Mouse (Mus musculus) T-cell, adult 2 months (primary cell): ENCODE results near the gene Gpatch3.

Source experiments
- DNase-seq: peaks from one replicate; pipeline ENCODE4 v3.0.0; 2022; ENCODE audit warnings: low spot score

The Gpatch3 gene

DNA sequence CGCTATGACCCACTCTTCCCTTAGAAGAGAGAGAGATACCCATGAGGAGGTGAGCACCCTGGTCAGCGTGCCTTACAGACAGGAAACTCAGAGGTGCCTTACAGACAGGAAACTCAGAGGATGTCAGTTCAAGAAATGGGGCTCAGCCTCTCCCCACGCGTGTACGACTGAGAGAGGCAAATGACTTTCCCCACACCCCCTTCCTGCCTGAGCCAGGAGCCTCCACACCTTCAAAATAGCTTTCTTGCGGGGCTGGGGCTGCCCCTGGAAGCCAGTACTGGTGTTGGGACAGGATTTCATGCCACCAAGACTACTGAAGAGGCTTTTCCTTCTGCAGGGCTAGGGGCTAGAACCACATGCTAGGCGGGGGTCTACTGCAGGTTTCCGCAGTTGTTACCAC lies 46.1 kb downstream of the Gpatch3 start:
- peak; percentile 82 for DNase-seq

DNA sequence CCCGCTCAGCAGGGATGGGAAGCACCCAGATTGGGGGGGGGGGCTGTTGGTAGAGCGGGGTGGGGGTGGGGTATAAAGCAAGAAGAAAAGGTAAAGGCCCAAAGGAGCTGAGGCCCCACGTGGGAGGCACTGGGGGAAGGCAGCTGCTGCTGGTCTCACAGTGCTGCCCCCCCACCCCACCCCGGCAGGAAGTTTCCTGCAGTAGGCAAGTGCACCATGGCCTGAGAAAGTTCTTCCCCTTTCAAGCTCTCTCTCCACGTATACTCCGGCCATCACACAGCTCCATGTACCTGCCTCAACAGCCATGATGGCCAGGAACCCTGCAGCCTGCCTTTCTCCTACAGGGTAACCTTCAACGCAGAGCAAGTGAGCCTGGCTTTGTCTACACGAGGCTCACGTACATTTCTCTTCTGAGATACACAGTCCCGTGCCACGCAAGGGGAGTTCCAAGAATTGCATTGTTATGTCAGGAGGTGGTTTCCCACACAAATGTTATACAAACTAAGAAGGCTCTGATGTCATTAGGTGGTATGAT lies 47.7 kb downstream of the Gpatch3 start:
- DNase-seq: peak; percentile 93

DNA sequence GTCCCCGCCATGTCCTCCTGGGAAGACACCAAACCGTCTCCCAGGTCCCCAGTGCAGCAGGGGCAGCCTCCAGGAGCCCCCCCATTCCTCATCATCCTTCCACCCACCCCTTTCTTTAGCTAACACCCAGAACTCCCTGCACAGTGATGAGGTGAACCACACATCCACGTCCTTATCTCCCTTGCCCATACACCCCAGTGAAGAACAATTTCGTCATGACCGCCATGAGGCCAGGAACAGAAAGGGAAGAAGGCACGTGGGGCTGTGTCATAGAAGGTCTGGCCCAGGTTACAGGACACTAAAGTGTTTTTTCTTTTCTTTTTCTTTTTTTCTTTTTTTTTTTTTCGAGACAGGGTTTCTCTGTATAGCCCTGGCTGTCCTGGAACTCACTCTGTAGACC lies 50.3 kb downstream of the Gpatch3 start:
- DNase-seq: peak; percentile 63

DNA sequence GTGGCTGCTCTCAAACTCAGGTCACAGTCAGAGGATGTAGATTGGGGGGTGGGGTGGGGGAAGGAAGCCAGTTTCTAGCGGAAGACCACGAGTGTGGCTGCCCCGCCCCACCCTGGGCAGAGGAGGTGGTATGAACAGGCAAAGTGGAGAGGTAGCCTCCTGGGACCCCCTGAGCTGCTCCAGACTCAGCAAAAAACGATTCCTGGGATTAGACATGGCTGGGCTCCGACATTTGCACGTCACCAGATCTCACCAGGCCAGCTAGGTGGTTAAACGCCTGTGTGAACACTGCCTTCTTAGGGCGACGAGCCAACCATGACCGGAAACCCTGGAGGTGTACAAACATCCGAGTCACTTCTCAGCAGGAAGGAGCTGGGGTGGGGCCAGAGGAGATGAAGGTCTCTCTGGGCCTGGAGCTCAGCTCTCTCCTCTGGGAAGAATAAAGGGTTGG lies 51.1 kb downstream of the Gpatch3 start:
- peak; percentile 85 for DNase-seq

DNA sequence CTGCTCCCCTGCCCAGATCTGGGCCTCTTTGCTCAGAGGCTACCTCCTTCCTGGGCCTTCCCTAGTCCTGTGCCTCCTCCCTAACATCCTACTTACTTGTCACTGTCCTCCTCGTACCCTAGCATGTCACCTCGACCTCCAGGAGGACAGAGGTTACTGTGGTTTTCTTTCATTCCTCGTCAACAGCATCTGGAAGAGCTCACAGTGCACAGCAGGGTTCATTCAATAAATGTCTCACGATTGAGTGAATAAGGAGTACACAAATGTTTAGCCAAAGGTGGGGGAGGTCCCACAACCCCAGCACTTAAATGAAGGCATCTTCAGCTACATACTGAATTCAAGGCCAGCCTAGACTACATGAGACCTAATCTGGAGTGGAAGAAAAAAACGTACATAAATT lies 51.7 kb downstream of the Gpatch3 start:
- DNase-seq: no peak

DNA sequence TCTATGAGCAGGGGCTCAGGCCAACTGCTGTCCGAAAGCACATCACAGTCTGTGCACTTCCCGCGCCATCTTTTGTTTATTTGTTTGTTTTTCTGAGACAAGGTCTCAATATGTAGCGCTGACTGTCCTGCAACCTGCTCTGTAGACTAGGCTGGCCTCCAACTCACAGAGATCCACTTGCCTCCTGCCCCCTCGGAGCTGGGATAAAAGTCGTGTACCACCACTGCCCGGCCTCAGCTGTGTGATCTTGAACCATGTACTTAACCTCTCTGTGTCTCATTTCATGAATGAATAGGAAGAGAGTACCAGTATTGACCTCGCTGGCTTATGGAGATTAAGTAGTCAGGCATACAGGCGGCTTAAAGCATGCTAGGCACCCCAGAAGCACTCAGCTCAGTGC lies 52.1 kb downstream of the Gpatch3 start:
- no peak for DNase-seq

DNA sequence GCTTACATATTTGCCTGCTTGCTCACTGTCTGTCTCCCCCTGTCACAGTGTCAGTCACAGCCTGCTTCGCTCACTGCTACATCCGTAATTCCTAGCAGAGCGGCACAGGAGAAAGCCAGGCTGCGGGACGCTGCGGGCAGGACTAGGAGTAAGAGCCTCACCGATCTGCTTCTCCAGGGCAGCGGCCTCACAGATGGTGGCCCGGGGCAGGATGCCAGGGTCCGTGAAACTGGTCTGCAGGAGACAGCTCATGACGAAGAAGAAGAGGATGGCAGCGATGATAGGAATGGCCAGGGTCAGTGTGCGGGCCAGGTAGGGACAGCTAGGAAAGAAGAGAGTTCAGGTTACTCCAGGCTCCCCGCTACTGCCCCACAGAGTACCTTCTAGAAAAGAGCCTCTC lies 52.5 kb downstream of the Gpatch3 start:
- no peak for DNase-seq

DNA sequence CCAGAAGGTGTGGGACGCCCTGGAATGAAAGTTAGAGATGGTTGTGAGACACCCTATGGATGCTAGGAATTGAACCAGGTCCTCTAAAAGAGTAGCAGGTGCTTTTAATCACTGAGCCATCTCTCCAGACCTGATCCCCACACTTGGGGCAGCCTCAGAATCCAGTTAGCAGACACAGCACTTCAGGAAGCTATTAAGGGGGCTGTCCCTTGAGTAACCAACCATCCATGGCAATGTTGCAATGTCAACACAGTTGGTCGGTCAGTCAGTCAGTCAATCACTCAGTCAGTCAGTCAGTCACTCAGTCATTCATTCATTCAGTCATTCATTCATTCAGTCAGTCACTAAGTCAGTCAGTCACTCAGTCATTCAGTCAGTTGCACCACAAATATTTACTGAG lies 54.0 kb downstream of the Gpatch3 start:
- DNase-seq: no peak

DNA sequence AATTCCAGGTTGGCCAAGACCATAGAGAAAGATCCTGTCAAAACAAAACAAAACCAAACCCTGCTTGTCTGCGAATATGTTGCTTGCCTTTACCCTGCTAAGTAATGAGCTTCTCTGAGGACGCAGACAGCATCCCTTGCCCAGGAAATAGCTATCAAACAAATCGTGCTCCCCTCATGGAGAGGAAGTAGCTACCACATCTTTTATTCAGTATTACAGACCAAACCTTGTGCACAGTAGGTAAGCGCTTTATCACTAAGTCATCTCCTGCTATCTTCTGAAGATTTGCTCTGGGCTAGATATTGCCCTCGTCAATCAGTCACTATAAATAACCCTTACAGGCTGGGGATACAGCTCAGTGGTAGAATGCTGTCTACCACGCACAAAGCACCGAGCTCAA lies 54.6 kb downstream of the Gpatch3 start:
- peak; percentile 71 for DNase-seq

DNA sequence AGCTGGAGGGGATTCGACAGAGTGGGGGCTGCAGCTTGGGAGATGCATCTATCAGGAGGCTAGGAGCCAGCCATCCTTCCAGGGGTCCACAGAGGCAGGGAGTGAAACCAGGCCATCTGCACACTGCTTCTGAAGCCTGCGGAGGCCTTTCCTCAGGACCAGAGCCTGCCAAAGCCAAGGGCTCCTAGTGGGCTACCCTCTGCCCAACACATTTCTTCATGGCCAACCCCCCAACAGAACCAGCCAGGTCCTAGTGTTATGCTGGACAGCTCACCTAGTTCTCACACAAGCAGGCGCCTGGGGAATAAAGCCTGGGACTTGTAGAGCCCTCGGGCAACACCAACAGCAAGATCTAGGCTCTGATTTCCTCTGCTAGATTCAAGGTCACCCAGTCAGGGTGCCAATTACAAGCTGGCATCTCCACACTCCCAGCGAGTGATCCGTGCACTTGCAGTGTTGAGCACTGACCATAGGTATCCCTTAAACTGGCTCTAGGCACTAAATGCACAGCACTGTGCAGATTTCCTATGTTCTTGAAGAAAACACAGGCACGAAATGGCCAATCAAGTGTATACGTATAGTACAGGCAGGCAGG lies 55.9 kb downstream of the Gpatch3 start:
- DNase-seq: no peak

DNA sequence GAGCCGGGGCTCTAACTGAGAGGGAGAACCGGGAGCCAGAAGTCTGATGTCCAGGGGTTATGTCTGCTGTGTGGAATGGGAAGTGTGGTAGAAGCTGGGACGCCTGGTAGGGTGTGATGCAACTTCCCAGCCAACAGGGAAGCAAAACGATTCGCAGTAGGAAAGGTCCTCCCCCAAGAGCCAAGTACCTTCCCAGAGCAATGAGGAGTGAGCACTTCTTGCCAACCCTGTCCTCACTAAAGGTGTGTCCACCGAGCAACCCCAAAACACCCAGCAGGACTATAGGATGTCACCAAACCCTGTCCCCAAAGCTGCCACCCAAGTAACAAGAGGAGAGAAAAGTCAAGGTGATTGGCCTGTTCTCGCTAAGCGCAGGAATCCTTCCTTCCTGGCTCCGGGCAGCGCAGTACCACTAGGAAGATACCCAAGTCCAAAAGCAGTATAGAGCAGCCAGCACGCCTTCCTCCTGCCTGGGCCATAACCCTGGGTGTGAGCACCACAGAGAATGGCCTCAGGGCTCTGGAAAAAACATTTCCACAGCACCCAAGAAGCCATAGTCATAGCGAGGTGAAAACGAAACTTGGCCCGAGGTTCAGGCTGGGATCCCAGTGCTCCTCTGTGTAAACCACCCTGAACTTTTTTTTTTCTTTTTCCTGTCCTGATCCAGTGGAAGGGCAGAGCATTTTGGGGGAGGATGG lies 56.7 kb downstream of the Gpatch3 start:
- no peak for DNase-seq

DNA sequence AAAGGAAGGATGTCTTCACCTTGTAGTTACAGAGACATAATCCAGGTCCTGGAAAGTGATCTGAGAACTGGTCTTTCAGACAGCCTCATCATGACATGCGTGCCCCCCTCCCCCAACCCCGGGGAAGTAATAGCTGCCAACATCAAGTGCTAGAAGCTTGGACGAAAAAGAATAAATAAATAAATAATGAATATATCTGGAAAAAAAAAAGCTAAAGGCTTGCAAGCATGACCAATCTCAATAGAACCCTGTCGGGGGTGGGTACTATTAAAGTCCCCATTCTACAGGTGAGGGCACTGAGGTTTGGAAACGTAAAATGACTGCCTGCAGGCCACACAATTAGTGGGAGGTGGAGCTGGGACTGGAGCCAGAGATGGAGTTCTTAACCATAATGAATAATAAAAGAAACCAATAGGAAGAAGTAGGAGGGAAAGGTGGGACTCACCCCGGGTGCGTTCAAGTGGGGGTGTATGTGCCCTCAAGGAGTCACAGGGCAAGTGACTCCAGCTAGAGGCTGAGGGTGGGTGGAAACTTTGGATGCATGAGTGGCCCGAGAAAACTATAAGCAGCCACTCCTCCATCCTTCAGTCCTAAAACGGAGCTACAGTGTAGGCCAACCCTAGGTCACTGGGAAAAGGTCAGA lies 57.3 kb downstream of the Gpatch3 start:
- peak; percentile 53 for DNase-seq

DNA sequence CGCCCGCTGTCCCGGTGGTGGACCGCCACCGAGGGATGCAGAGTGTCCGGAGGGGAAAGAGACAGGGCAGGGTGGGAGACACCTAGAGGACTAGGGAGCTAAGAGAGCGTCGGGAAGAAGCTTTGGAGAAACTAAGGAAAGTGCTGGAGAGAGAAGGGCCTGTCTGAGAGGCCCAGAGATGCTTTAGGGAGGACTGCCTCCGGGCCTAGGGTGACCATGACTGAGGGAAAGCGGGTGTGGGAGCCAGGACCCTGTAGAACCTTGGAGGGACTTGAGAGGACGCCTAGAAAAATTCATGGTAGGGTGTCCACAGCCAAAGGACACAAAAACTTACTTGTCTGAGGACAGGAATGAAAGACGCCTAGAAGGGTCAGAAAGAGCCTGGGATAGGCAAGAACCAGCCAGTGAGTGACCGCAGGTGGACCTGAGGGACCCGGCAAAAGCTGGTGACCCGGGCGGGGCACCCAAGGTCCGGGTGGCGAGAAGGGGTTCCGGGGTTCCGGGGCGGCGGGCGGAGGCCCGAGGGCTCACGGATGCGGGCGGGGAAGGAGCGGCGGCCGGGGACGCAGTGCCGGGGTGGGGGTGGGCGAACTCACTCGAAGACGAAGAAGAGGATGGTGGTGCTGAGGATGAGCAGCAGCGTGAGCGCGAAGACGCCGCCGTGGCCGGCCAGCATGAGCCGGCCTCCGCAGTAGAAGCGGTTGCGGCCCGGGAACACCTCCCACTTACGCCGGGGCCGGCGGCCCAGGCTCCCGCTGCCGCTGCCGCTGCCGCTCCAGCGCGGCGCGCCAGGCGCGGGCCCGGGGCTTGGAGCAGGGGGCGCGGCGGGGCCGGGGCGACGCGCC lies 58.2 kb downstream of the Gpatch3 start:
- DNase-seq: peak; percentile 52

DNA sequence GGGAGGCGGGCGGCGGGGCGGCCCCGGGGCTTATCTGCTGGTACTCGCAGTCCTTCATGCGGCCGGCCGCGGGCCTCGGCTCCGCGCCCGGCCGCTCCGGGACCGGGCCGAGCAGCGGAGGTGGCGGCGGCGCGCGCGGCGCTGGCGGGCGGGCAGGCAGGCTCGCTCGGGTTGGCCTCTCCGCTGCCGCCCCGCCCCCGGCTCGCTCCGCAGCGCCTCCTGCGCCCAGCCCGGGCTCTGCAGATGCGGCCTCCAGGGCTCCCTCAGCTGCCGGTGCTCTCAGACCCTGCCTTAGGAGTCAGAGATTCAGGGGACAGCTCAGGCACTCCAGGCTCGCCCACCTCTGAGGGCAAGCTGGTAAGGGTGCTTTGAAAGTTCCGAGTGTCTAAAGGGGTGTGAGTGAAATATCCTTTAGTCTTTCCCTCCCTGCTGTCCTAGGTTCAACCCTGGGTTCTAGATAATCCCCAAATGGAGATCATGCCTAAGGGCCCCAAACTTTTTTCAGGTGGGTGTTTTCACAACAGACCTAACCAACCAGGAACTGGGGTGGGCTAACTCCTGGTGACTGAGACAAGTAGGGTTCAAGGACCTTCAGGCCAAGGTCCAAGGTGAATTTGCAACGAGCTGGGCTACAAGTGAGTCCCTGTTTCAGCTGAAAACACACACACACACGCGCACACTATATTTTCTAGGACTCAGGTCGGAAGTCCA lies 58.9 kb downstream of the Gpatch3 start:
- peak; percentile 92 for DNase-seq
